Mouse (Mus musculus): ENCODE data around the gene Clasp1.

DNA sequence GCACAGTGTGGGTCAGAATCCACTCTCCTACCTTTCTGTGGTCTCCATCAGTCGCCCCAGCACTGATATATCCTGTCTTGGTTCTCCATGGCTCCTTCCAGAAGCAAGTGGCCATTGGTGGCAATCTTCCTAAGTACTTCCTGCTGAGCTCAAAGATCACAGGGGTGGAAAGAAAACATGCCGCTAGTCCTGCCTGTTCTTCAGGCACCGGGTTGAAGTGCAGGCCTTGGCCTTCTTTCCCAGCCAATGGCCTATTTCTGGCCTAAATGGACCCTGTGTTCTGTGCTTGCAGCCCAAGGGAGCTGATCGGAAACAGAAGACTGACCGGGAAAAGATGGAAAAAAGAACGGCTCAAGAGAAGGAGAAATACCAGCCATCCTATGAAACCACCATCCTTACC lies 269.9 kb downstream of the Clasp1 start:
- TF ChIP-seq CTCF (IDR thresholded peaks at IDR 0.05), result no peak
- no peak for TF ChIP-seq EP300 (IDR thresholded peaks at IDR 0.05)
